Mouse (Mus musculus) sigmoid colon, adult 10 weeks (tissue): ENCODE data around the gene Rab3c. TPM values are rescaled to one million over a fixed set of nuclear protein-coding genes. Genes with fewer than 3 reads are reported as not detected.

Experiments
- polyA plus RNA-seq: library from polyadenylated mRNA; stranded (reverse); fragments of 350-450 nt; fragmentation: Illumina TruSeq; extraction: RNeasy Lipid Tissue Mini Kit (QIAGEN cat#74804); gene quantifications from one replicate; pipeline ENCODE4 v1.2.3, GENCODE M21; 2014; ENCODE audit warnings: low read depth, low replicate concordance

Gene Rab3c
- 11.0 TPM for polyA plus RNA-seq

DNA sequence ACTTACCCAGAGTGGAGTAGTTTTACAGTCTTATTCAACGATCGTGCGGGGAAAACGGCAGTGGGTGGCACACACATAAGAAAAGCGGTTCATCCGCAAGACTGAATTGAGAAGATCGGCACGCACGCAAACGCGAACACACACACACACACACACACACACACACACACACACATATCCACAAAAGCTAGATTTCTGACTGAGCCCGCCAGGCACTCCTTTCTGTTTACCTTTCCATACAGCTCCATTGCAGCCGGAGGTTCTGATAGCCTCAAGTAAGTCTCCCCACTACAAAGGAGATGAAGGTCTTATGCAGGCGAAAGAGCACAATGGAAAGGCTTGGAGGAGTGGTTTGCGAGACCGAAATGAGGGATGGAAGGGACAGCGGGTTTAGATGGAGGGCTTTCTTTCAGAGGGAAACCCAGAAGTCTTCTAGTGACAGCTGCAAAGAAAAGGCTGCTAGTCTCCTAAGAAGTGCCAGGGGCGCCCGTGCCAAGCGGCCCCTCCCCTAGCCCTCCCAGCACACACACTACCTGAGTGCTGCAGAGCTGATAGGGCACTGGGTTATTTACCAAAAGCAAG lies at the start of gene Rab3c:
Gene Rab3c (minus strand): TSS at position 434 of the 582 bp plus-strand sequence.

Other genes starting within 250 kb of the Rab3c start
- 0.76 TPM for gene Gapt, start 76.2 kb upstream of the Rab3c start, polyA plus RNA-seq
- 25.9 TPM for gene Plk2, start 114.0 kb upstream of the Rab3c start, polyA plus RNA-seq